Mouse (Mus musculus) cerebellum, adult 11-12 months (tissue): ENCODE data around the gene Rnasel.
"Not testable (repeated sequence)": the region's sequence is repeated elsewhere in the genome, so short reads cannot be mapped to it uniquely, and the experiment has no call there.

ENCODE experiments used
- DNase-seq: peaks from one replicate; pipeline ENCODE4 v3.0.0; 2022

The Rnasel gene

DNA sequence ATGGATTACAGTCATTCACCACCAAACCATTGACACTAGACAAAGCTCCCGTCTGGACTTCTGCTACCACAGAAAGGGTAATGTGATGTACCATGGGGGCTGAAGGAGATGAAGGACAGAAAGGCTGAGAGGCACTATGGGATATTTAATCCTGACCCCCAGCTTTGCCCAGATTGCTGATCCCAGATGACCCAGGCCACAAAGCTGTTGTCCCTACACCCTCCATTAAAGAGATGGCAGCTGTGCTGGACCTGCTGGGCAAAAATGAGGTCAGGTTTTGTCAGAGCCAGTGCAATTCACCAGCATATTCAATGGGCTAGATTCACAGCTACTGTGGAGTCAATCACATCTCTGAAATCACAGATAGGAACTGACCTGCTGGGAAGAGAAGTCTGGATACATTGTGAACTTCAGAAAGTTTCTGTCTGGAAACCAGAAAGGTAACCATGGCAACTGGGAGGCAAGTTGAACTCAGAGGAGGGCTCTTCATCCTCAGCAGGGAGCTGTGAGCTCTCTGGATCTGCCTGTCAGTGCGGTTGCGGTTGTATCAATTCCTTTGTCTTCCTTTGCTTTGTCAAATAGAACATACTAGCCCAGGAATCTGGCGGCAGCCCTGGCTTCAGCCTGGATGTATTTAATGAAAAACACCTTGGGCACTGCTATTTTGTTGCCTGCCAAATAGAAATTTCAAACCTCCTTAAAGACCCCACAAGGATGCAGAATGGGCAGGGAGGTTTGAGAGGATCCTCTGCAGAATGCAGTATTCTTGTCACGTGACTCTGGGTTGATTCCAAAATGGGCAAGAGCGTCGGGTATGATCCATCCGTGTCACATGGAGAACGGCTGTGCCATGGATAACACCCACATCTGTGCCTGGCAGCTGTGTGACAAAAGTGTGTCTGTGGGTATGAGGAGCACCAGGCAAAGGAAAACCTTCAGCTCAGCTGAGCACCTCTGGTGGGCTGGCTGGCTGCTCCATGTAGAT is 11.8 kb upstream of the Rnasel start:
- no peak for DNase-seq

DNA sequence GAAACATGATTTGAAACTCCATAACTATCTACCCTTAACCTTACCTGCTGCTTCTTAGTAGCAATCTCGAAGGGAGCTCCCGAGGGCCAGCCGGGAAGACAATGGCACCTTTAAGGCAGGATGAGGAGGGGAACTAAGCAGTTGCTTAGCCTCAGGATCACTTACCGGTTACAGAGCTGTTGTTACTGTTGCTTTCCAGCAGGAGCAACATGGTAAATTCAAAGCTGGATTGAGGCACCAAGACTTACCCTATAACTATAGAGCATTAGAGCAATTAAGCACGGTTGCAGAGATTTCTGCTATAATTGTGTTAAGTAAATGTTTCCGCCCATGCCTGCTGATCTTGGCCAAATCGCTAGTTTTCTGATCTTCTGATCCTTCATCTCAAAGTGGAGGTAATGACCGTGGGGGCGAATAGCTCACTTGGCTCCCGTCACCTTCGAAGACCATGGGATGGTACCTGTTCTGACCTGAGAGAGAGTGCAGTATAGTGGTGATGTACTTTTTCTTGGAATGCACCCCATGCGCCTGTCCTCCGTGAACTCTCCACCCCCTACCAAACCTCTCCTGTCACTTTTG is 9.7 kb upstream of the Rnasel start:
- DNase-seq = no peak

DNA sequence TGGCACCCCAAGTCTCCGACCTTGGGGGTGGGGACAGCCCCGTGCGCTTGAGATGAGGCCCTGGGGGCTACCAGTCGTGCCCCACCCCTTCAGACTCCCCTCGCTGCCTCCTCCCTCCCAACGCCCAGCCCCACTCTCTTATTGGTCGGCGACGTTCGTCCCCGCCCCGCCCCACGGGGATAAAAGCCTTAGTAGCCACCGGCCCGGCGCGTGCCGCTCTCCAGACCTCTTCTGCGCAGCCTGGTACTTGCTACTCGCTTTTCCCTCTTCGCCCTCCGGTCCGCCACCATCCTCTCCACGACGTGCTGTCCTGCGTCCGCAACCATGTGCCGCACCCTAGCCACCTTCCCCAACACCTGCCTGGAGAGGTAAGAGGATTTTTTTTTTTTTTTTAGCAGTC is 9.1 kb upstream of the Rnasel start, which contains the start of gene Rgs16:
TSS of gene Rgs16 (plus strand) at position 205 of the 400 bp plus-strand sequence.
- DNase-seq = peak; percentile 86

DNA sequence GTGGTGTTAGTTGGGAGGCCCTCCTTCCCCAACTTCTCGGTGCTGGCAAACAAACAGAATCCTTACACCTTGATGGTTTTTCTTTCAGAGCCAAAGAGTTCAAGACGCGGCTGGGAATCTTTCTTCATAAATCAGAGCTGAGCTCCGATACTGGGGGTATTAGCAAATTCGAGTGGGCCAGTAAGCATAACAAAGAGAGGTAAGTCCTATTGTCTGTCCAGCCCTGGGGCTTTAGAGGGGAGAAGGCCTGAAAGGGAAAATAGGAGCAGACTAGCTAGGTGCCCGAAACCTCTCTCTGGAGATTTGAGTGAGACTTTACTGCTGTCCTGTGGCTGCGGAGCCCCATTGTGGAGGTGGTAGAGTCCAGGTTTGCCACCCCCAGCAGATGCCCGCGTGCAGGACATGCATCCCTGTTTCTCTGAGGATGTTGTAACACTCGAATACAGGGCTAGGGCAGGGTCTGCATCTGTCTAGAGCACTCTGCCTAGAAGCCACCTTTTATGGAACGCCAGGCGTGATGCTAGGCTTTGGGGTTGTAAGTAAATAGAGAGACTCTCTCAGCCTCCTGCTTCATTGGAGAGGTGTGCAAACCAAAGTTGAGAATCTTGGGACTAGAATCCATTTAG is 8.3 kb upstream of the Rnasel start:
- no peak for DNase-seq

DNA sequence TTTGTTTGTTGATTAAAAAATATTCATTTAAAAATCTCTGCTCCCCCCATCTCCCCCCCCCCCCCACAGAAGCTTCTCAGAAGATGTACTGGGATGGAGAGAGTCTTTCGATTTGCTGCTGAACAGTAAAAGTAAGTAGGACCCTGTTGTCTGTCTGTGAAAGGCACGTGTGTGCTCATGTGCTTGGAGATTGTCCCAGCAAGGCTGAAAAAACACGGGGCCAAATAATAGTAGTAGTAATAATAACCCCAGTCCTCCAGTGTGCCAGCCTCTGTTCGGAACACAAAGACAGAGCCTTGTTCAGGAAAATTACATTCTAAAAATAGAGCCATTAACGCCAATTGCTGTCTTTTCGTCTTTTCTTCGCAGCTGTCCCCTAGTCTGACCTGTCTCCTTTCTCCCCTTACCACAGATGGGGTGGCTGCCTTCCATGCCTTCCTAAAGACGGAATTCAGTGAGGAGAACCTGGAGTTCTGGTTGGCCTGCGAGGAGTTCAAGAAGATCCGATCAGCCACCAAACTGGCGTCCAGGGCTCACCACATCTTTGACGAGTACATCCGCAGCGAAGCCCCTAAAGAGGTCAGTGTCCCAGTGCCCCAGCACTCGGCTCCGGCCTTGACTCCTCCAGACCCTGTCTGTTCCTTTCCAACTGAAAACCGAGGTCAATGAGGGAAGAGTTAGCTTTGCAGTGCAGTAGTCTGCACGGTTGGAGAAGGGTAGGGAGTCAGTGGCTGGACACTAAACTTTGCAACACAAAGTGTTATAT is 7.5 kb upstream of the Rnasel start:
- DNase-seq = no peak

DNA sequence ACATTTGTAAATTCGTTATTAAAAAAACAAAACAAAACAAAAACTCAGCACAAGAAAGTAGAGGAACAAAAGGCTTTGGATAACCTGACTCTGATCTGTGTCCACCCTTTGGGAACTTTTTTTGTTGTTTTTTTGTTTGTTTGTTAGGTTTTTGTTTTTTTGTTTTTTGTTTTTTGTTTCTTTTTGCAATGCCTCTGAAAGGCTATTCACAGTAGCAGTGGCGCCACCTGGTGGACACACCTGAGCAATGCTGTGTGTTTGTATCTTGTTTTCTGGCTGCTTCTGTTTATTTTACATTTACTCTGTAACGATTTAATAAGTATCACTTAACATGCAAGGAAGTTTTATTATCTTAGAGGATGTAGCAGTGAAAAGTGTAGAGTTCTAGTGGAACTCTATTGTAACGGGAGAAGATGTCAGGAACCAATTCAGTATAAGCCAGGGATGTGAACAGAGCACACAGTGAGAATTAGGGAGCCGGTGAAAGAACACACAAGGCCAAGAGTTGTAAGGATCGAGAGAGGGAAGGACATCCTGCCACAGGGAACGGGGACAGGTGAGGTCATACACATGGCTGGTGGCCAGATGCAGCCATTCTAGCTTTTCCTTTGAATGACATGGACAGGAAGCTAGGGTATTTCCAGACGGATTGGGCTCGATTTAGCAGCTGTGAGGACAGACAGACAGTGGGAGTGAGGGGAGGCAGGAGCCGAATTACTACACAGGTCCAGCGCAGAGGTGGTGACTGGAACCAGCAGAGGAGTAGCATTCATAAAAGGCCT is 6.7 kb upstream of the Rnasel start:
- DNase-seq = peak; percentile 66

DNA sequence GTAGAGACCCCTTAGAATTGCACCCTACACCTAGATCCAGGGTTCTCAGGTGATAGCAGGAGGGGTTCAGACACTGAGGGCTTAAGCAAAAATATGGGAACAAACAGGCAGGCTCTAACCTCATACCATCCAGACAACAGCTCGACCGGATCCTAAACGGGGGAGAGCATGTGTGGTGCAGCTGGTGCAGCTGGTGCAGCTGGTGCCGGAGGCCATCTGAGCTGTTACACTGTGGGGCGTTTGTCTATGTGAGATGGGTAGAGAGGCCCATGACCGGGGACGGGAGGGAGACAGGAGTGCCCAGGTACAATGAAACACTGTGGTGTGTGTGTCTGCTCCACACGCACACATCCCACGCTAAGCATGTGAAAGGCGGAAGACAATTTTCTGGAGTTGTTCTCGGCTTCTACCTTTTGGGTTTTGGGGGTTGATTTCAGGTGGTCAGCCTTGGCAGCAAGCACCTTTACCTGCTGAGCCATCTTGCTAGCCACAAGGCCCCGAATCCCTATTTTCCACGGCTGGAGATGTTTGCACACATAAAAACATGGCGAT is 3.0 kb upstream of the Rnasel start:
- DNase-seq = no peak

DNA sequence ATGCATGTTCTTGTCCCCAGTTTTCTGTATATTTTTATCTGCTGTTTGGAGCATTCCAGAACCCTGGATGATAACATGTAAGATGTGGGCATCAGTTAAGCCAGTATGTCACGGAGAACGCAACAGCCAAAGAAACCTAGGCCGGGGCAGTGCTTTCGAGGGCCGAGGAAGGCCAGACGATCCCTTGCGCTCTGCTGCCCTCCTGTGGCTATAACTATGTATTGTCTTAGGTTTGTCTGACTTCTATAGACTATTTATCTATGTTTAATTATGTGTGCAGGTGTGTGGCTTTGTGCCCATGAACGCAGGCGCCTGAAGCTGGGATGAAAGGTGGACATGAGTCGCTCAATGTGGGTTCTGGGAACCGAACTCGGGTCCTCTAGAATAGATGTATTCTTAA is 2.5 kb upstream of the Rnasel start:
- peak; percentile 58 for DNase-seq

DNA sequence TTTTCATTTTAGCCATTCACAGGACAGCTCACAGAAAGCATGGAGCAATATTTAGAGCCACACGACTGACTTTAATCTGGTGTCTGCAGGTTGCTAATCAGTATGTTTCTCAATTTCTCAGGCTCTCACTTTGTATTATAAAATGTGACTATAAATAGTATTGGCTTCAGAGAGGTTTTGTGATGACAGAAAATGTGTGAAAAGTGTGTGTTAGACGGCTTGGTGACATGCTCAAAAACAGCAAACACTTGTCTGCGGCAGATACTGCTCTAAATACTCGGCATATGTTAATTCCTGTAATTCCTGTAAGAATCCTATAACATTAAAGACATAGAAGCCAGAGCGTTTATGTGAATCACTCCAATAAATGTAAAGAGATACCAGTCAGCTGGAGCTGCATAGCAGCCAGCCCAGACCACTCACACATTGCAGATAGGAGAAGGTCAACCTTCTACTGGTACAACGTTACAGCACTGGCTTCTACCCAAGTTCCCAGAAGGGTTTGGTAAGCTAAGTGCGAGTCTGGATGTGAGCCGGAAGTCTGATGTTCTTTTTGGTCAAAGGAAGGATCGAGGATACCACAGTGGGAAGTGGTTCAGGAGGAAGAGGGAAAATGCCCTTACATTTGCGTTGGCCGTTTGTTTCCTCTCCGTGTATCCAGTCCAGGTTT is 1.2 kb upstream of the Rnasel start:
- no peak for DNase-seq

DNA sequence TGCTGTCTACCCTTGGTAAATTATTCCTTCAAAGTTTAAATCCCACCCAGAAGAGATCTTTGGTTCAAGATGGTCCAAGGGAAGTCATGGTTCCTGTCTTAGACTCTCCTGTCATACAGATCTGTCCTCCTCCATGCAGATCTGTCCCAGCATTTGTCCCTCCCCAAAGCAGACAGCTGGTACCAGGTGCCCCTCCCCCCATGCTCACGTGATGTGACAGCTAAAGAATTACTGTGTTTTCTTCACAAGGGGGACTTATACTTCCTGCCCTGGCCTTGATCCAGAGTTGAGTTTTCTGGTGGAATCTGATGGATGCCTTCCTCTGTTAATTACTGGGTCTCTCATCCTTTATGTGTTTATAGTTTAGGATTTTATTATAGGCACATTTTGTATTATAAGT is 677 bp upstream of the Rnasel start:
- DNase-seq = no peak

DNA sequence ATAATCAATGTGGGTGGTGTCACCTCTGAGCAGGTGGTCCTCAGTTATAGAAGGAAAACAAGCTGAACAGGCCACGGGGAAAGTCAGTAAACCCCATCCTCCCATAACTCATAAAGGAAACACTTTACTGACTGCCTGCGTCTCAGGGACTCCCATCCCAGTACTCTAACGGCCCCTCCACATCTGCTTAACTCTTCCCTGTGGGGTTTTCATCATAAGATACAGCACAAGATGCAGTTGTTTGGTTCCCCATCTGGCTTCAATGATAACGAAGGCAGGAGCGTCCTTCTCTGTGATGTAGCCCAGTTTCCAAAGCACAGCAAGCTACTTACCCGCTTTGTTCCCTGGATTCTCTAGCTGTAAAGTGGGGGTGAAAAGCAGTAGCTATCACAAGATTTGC is 828 bp downstream of the Rnasel start:
- no peak for DNase-seq

DNA sequence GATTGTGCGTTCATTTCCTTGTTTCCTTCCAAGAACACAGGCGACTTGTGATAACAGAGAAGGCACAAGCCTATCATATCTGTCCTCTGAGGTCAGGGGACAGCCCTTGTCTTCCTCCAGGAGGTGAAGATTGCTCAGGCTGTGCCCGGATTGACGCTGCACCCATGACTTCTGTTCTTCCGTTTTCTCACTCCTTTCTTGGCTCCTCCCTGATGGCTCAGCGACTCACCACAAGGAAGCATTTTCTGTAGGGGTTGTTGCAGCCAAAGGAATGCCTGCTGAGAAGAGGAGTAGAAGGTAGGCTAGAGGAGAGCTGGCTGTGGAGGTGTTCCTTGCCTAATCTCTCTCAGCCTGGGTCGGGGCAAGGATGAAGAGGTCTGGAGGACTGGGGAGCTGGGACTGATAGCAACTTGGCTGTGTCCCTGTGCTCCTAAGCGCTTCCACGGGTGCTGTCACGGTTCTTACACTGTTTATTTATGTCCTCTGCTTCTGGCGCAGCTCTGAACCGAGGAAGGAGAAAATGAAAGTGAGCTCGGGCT is 2.6 kb downstream of the Rnasel start:
- no peak for DNase-seq

DNA sequence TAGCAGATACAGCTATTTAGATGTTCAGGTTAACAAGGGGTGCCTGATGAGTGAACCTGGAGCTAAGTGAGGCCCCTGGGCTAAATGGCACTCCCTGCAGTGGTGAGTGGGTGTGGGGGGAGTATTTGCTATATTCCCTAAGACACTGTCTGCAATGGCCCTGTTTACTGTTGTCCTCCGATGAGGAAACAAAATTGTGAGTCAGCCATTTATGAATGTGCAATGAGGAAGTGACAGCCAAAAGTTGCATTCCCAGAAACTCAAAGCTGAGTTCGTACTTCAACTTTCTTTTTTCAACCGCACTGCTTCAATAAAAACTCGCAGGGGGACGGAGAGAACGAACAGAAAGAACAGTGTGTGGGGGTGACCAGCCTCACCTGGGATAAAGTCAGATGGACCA is 3.3 kb downstream of the Rnasel start:
- no peak for DNase-seq

DNA sequence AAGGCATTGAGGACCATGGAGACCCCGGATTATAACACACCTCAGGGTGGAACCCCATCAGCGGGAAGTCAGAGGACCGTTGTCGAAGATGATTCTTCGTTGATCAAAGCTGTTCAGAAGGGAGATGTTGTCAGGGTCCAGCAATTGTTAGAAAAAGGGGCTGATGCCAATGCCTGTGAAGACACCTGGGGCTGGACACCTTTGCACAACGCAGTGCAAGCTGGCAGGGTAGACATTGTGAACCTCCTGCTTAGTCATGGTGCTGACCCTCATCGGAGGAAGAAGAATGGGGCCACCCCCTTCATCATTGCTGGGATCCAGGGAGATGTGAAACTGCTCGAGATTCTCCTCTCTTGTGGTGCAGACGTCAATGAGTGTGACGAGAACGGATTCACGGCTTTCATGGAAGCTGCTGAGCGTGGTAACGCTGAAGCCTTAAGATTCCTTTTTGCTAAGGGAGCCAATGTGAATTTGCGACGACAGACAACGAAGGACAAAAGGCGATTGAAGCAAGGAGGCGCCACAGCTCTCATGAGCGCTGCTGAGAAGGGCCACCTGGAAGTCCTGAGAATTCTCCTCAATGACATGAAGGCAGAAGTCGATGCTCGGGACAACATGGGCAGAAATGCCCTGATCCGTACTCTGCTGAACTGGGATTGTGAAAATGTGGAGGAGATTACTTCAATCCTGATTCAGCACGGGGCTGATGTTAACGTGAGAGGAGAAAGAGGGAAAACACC is 4.7 kb downstream of the Rnasel start:
- no peak for DNase-seq

DNA sequence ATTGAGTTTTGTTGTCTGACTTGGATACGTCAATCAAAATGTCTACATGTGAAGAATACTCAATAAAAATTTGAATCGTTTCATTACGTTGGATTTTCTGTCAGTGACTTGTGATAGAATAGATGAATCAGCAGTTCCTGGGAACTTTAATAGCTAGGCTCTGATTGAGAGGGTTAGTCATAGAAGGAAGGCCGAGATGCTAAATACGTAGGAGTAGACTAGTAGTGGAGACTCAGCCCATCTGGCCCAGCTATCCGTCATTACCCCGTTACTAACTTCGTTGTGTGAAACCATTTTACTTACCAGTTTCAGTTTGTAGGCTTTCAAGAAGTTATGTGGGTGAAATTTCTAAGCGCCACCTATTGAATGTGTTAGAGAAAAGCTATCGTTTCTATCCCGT is 14.9 kb downstream of the Rnasel start:
- DNase-seq = no peak

DNA sequence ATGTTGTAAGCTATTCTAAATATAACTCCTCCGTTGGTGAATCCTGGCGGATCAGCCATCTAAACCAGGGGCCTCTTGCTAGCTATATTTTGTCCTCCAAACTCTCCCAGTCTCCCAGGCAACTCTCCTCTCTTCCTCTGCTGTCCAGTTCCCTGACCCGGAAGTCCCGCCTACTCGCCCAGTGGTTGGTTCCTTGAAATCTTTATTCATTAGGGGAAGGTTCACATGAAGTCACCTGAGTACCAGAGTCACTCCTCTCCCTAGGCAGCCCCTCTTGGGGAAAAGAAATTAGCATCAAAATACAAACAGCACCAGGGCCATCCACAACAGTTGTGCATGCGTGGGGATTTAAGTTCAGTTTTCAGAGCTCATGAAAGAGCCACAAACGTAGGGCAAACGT is 17.1 kb downstream of the Rnasel start:
- no peak for DNase-seq

DNA sequence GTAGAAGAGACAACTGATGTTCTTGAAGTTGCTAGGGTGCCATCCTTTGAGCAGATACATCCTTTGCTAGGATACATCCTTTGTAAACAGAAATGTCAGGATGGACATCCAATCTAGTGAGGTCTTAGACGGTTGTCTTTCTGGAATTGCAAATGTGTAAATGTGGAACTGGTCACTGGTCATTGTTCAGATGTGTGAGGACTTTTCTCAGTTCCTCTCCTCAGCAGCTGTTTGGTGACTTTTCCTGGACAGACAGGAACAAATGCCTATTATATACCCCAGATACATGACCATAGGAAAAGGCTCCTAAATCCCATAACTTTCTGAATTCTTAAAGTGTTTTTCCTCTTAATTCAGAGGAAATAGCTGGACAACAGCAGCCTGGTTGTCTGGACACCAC is 18.1 kb downstream of the Rnasel start:
- DNase-seq = no peak

DNA sequence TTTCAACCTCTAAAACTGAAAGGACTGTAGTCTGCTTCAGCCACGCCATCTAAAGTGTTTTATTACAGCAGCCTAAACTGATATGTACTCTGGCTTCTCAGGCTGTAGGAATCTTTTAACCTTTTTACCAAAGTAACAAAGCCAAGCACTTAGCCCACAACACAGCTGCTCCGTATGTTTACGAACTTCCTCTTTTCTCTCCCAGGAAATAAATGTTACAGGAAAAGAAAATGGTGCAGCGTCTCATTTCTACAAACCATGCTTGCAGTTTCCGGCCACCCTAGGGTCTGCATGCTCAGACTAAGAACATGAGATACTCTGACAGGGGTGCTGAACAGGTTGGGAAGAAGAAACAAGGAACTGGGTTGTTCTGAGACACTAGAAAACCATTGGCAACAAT is 19.2 kb downstream of the Rnasel start:
- no peak for DNase-seq

DNA sequence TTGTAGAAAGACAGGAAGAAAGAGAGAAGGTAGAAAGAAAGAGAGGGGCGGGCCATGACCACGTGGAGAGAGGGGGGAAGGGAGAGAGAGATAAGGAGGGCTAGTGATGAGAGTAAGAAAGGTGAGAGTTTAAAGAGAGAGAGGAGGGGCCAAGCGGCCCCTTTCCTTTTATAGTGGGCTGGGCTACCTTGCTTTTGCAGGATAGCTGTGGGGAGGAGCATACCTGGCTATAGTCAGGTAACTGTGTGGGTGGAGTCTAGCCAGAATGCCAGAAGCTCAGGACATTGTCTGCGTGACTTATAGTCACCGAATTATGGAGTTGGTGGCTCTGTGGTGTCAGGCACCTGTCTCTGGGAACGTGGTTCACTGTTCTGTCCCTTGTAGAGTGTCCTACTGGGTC is 20.3 kb downstream of the Rnasel start:
- not testable (repeated sequence) for DNase-seq

DNA sequence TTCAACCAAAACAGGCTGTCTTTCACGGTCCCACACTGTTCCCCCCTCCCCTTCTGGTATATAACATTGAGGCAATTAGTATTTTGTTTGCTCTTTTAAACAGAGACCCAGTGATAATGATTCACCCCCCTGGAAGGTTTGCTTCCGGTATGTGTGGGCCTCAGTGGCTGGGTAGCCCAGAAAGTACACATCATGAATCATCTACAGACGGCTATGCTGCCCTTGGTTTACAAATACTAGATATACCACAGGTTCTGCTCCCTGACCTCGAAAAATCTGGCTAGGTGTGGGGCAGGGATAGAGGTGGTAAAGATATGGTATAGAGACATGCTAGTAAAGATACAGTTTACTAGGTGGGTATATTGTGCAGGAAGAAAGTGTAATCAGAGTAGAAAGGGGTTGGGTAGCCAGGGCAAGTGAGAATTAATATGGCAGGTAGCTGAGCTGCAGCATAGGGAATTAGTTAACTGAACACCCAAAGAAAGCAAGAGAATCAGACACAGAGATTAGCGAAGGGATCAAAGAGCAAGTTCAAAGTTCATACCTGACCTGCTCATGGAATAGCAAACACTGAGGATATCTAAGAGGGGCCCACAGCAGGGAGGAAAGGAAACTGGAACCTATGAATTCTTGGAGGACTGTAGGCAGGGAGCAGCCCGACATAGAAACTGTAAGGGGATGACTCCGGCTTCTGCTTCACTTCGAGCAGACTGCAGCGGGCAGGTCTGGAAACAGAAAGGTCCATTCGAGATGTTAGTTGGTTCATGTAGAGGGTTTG is 21.0 kb downstream of the Rnasel start:
- no peak for DNase-seq
